Mouse (Mus musculus): ENCODE data around the gene Zkscan17.
A peak's percentile ranks its signal among the peaks of the same experiment; 100 is the strongest.

Zkscan17 gene

GRCm38 (mm10) chr11:59456346-59456745 is 70.2 kb downstream of the Zkscan17 start:
- DNase-seq (ENCODE audit: low spot score) = no peak

GRCm38 (mm10) chr11:59451086-59451485 is 75.5 kb downstream of the Zkscan17 start, which contains the start of gene Snap47:
Snap47 (minus strand) TSS chr11:59451186.
- DNase-seq (ENCODE audit: low spot score) = no peak

- no peak for DNase-seq (ENCODE audit: low spot score)
Observed at GRCm38 (mm10) chr11:59450230-59450771, 76.2 kb downstream of the Zkscan17 start.

- peak; percentile 92 for DNase-seq (ENCODE audit: low spot score)
Observed at GRCm38 (mm10) chr11:59449741-59450229, 76.8 kb downstream of the Zkscan17 start, which contains the start of gene Jmjd4. Jmjd4 (plus strand) TSS chr11:59450045.

- DNase-seq (ENCODE audit: low spot score) = no peak
Observed at GRCm38 (mm10) chr11:59443102-59443501, 83.4 kb downstream of the Zkscan17 start.

- DNase-seq (ENCODE audit: low spot score) = no peak
Observed at GRCm38 (mm10) chr11:59437954-59438353, 88.6 kb downstream of the Zkscan17 start.

Measured in embryo, embryonic 10.5 days (tissue).